Mouse (Mus musculus) CH12.LX (cell line): ENCODE results near the gene Acsl3. TPM values are rescaled to one million over a fixed set of nuclear protein-coding genes. Genes with fewer than 3 reads are reported as not detected.

Experiments used
- DNase-seq: peaks from one replicate; pipeline ENCODE4 v3.0.0-alpha.2; 2013; ENCODE audit errors: extremely low read depth
- H3K27ac ChIP-seq: 2 replicates; pipeline ENCODE4 v1.5.1; 2012; ENCODE audit warnings: low read depth, mild to moderate bottlenecking, control low read depth, moderate library complexity; ENCODE audit not compliant: insufficient read depth
- H3K27me3 ChIP-seq: replicated peaks from 2 replicates; pipeline ENCODE3; 2012; ENCODE audit warnings: inconsistent platforms
- H3K36me3 ChIP-seq, 2 experiments: replicated peaks in 1 of 2; 2 replicates each; pipeline versions ENCODE3 to v1.6.1; 2012; ENCODE audit warnings: inconsistent platforms in 1 of 2, low read length in 1 of 2, mild to moderate bottlenecking in 1 of 2, mixed read lengths in 1 of 2, moderate library complexity in 1 of 2; ENCODE audit not compliant: control insufficient read depth in 1 of 2, insufficient read depth in 1 of 2
- H3K4me1 ChIP-seq, 2 experiments: 2 replicates each; pipeline ENCODE4 v1.6.1; 2012; ENCODE audit warnings: inconsistent platforms in 1 of 2, moderate library complexity in 1 of 2; ENCODE audit not compliant: insufficient read depth in 2 of 2, control insufficient read depth in 1 of 2
- H3K4me2 ChIP-seq: 2 replicates; pipeline ENCODE4 v1.6.1; 2012; ENCODE audit warnings: low read depth, mild to moderate bottlenecking, control low read depth; ENCODE audit not compliant: poor library complexity, insufficient read depth, severe bottlenecking
- H3K4me3 ChIP-seq, 3 experiments: fragments of 150-350 bp in 1 of 3; sonication (generic) in 1 of 3; replicated peaks in 1 of 3; 2 replicates each; pipeline versions ENCODE3 to v1.5.1; 2011 to 2012; ENCODE audit warnings: low read depth in 2 of 3, low read length in 2 of 3, mild to moderate bottlenecking in 2 of 3, moderate library complexity in 2 of 3, control low read depth in 1 of 3, improper control_type of control experiment in 1 of 3, inconsistent platforms in 1 of 3, mixed read lengths in 1 of 3; ENCODE audit not compliant: poor library complexity in 1 of 3
- H3K79me2 ChIP-seq: replicated peaks from 2 replicates; pipeline ENCODE4 v1.6.1; 2012; ENCODE audit warnings: mild to moderate bottlenecking, moderate library complexity; ENCODE audit not compliant: control insufficient read depth, poor library complexity, insufficient read depth, severe bottlenecking; ENCODE audit errors: extremely low read depth
- H3K9ac ChIP-seq: 2 replicates; pipeline ENCODE4 v1.6.1; 2012; ENCODE audit warnings: low read depth, mild to moderate bottlenecking, control low read depth, moderate library complexity; ENCODE audit not compliant: insufficient read depth
- H3K9me3 ChIP-seq: replicated peaks from 2 replicates; pipeline ENCODE3; 2012; ENCODE audit warnings: low read length, inconsistent platforms, mixed read lengths
- CHD1 ChIP-seq: IDR thresholded peaks from 2 replicates; pipeline ENCODE4 v1.6.1; 2012; ENCODE audit warnings: low read depth, low read length, improper control_type of control experiment, inconsistent platforms
- CHD2 ChIP-seq: IDR thresholded peaks from 2 replicates; pipeline ENCODE4 v1.6.1; 2011; ENCODE audit warnings: low read length, improper control_type of control experiment
- E2F4 ChIP-seq: IDR thresholded peaks from 2 replicates; pipeline ENCODE4 v1.6.1; 2011; ENCODE audit warnings: low read depth, low read length, improper control_type of control experiment; ENCODE audit not compliant: insufficient replicate concordance
- ELF1 ChIP-seq: IDR thresholded peaks from 2 replicates; pipeline ENCODE4 v1.6.1; 2014; ENCODE audit warnings: low read depth, mild to moderate bottlenecking, inconsistent platforms, low read length, improper control_type of control experiment
- EP300 ChIP-seq: IDR thresholded peaks from 2 replicates; pipeline ENCODE4 v1.6.1; 2011; ENCODE audit warnings: low read length, improper control_type of control experiment
- GABPA ChIP-seq: IDR thresholded peaks from 2 replicates; pipeline ENCODE4 v1.6.1; 2012; ENCODE audit warnings: low read depth, low read length, improper control_type of control experiment, inconsistent platforms; ENCODE audit not compliant: insufficient replicate concordance
- HCFC1 ChIP-seq: IDR thresholded peaks from 2 replicates; pipeline ENCODE4 v1.6.1; 2012; ENCODE audit warnings: low read depth, mild to moderate bottlenecking, inconsistent platforms, low read length, improper control_type of control experiment
- MEF2A ChIP-seq: IDR thresholded peaks from 2 replicates; pipeline ENCODE4 v1.6.1; 2014; ENCODE audit warnings: low read depth, mild to moderate bottlenecking, inconsistent platforms, low read length, improper control_type of control experiment, borderline replicate concordance
- MXI1 ChIP-seq: IDR thresholded peaks from 2 replicates; pipeline ENCODE4 v1.6.1; 2011; ENCODE audit warnings: mild to moderate bottlenecking, low read depth, low read length, improper control_type of control experiment
- MYC ChIP-seq: IDR thresholded peaks from 2 replicates; pipeline ENCODE4 v1.6.1; 2011; ENCODE audit warnings: low read depth, mild to moderate bottlenecking, improper control_type of control experiment, low read length
- NRF1 ChIP-seq: IDR thresholded peaks from 2 replicates; pipeline ENCODE4 v1.6.1; 2014; ENCODE audit warnings: low read depth, mild to moderate bottlenecking, inconsistent platforms, low read length, improper control_type of control experiment, moderate library complexity
- PAX5 ChIP-seq: IDR thresholded peaks from 2 replicates; pipeline ENCODE4 v1.6.1; 2012; ENCODE audit warnings: low read length, inconsistent platforms, mixed read lengths
- POLR2AphosphoS2 ChIP-seq: IDR thresholded peaks from 2 replicates; pipeline ENCODE4 v1.6.1; 2011; ENCODE audit warnings: low read depth, low read length, improper control_type of control experiment
- RAD21 ChIP-seq: IDR thresholded peaks from 2 replicates; pipeline ENCODE4 v1.6.1; 2011; ENCODE audit warnings: low read depth, mild to moderate bottlenecking, low read length, improper control_type of control experiment, moderate library complexity
- RCOR1 ChIP-seq: conservative IDR thresholded peaks from 2 replicates; pipeline ENCODE4 v1.6.1; 2012; ENCODE audit warnings: low read depth, mild to moderate bottlenecking, inconsistent platforms, low read length, improper control_type of control experiment
- SMC3 ChIP-seq: IDR thresholded peaks from 2 replicates; pipeline ENCODE4 v1.6.1; 2011; ENCODE audit warnings: low read depth, low read length, improper control_type of control experiment
- USF1 ChIP-seq: IDR thresholded peaks from 2 replicates; pipeline ENCODE4 v1.6.1; 2014; ENCODE audit warnings: low read depth, mild to moderate bottlenecking, inconsistent platforms, low read length, improper control_type of control experiment
- ZC3H11A ChIP-seq: IDR thresholded peaks from 2 replicates; pipeline ENCODE4 v1.6.1; 2012; ENCODE audit warnings: low read depth, mild to moderate bottlenecking, inconsistent platforms, low read length, improper control_type of control experiment
- ZKSCAN1 ChIP-seq: IDR thresholded peaks from 2 replicates; pipeline ENCODE4 v1.6.1; 2012; ENCODE audit warnings: low read depth, inconsistent platforms, low read length, improper control_type of control experiment, borderline replicate concordance
- ZMIZ1 ChIP-seq: IDR thresholded peaks from 2 replicates; pipeline ENCODE4 v1.6.1; 2012; ENCODE audit warnings: low read depth, mild to moderate bottlenecking, inconsistent platforms, low read length, improper control_type of control experiment
- ZNF384 ChIP-seq: IDR thresholded peaks from 2 replicates; pipeline ENCODE4 v1.6.1; 2012; ENCODE audit warnings: low read depth, low read length, improper control_type of control experiment, inconsistent platforms
- dilution Hi-C: fragments of 300-500 bp; cut with MboI; formaldehyde crosslinking; loops from 2 replicates; pipeline ENCODE4 v1.14.3; 2020; ENCODE audit warnings: low sequenced_read_pairs; ENCODE audit not compliant: extremely low pct_unique_long_range_greater_than_20kb, extremely low pct_ligation_motif_present
- in situ Hi-C: fragments of 300-500 bp; cut with MboI; formaldehyde crosslinking; loops from 3 replicates; pipeline ENCODE4 v1.14.3; 2019; ENCODE audit warnings: low sequenced_read_pairs, low pct_ligation_motif_present, low pct_unique_long_range_greater_than_20kb, mixed read lengths
- polyA plus RNA-seq: library from polyadenylated mRNA; unstranded; fragments of >175 nt; gene quantifications from 2 replicates; pipeline ENCODE4 v1.2.1, GENCODE M21; 2012; ENCODE audit warnings: low read depth; ENCODE audit not compliant: insufficient read length
- total RNA-seq, 2 experiments: library from RNA; depleted of rRNA; stranded (reverse); fragments of 300-350 nt in 1 of 2; fragments of >200 nt in 1 of 2; gene quantifications; 2 replicates each; pipeline ENCODE4 v1.2.3; 2012 to 2014

Acsl3 gene
- total and polyA plus RNA-seq, 3 experiments = 19.0 to 57.5 (median 25.3) TPM

DNA sequence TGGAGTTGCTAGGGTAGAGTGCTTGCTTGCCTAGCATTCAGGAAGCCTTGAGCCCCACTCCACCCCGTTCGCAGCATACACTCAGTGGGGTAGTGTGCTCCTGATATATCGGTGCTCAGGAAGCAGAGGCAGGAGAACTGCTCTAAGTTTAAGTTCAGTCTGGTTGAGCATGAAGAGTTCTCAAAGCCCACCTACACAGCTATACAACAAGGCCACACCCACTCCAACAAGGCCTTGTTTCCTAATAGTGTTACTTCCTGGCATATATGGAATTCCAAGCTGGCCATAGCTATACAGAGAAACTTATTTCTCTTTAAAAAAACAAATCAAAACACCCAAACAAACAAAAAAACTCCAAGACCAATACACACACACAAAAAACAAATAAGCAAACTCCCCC, 15.8 kb upstream of the Acsl3 start:
- no peak overlapping the region for H3K4me2 ChIP-seq

DNA sequence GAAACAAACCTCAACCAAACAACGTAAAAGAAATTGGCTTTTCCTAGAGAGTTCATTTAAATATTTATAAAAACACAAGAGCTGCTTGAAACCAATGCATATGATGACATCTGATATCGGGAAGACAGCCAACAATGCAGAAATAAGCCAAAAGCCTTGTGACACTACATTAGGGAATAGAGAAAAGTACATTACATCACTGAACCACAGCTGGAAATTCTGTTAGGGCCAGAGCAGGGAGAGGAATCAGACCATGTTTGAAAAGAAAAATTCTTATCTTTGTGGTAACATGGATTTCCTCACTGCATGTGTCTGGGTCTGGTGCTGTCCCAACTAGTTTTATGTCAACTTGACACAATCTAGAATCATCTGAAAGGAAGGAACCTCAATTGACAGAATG, 15.4 kb upstream of the Acsl3 start:
- Histone ChIP-seq H3K4me1 (peaks cover 0 to 9% of the 10 kb centered on the region in 2 experiments; a peak in 2 of 4 replicates), H3K9ac (no peak overlapping the region), H3K36me3 (no peaks in the 10 kb centered on the region), H3K9me3 (no peaks in the 10 kb centered on the region), H3K27ac (no peak overlapping the region), H3K4me2 (no peak overlapping the region), H3K4me3 (no peak overlapping the region), H3K79me2 (no peaks in the 10 kb centered on the region), H3K27me3 (no peaks in the 10 kb centered on the region)
- no peak for TF ChIP-seq ZNF384
- TF ChIP-seq ELF1 = no peak
- TF ChIP-seq ZMIZ1 = no peak
- TF ChIP-seq MXI1 = no peak
- no peak for TF ChIP-seq GABPA
- TF ChIP-seq POLR2AphosphoS2 = no peak
- dilution Hi-C loops = no loop called here
- no peak for DNase-seq
- in situ Hi-C loops = no loop called here

More for the DNA sequence above, 15.8 kb upstream of the Acsl3 start:
- Histone ChIP-seq H3K4me1 (peaks cover 0 to 9% of the 10 kb centered on the region in 2 experiments; a peak in 2 of 4 replicates), H3K27ac (no peak overlapping the region), H3K27me3 (no peaks in the 10 kb centered on the region), H3K9ac (no peak overlapping the region), H3K9me3 (no peaks in the 10 kb centered on the region), H3K79me2 (no peaks in the 10 kb centered on the region), H3K4me3 (no peak overlapping the region), H3K36me3 (no peaks in the 10 kb centered on the region)
- TF ChIP-seq HCFC1 (no peak), CHD2 (no peak), RAD21 (no peak), EP300 (no peak), NRF1 (no peak), ZMIZ1 (no peak), RCOR1 (no peak), USF1 (no peak), ZKSCAN1 (no peak), GABPA (no peak), PAX5 (no peak), ELF1 (no peak), SMC3 (no peak), MYC (no peak), E2F4 (no peak), MEF2A (no peak), CHD1 (no peak), ZC3H11A (no peak)
- dilution Hi-C loops = no loop called here
- in situ Hi-C loops = no loop called here
- no peak for DNase-seq
